Comparison of ENCODE assay signal across 12 mouse cellular contexts in genomic region chr1:43224171-43224570, GRCm38 (mm10). TPM values are rescaled to one million over a fixed set of nuclear protein-coding genes. Genes with fewer than 3 reads are reported as not detected.
DNase-seq lines count a peak whose midpoint lies in the region; ATAC-seq lines count a peak whose summit lies in the region.
"Had no signal": no experiment of that assay in that cellular context is flagged by ENCODE, and none has a peak within 500 bp of the region (broad histone marks: within the 10 kb centered on the region; RNA-seq: fewer than 3 reads in every experiment).

No protein-coding gene starts in this region.

- no peaks in the 10 kb centered on the region for H3K27me3 ChIP-seq in embryonic facial prominence, embryonic 14.5 days (replicated peaks; ENCODE audit: control insufficient read depth, insufficient read depth, low read length)
- H3K27me3 ChIP-seq in limb, embryonic 13.5 days: no peaks in the 10 kb centered on the region
- H3K27me3 ChIP-seq in hindbrain, embryonic 14.5 days (ENCODE audit: control insufficient read depth, insufficient read depth, low read length): no peaks in the 10 kb centered on the region
- H3K27me3 ChIP-seq: midbrain, embryonic 12.5 days had no signal

- ATAC-seq in embryonic facial prominence, embryonic 14.5 days (ENCODE audit: low read depth): no peak
- peak; percentile 44; the same call in 1 of the 2 replicates for ATAC-seq in limb, embryonic 13.5 days (ENCODE audit: low FRiP score, low read depth)
- ATAC-seq in hindbrain, embryonic 14.5 days (ENCODE audit: low FRiP score): no peak

- no peak overlapping the region for H3K4me3 ChIP-seq in embryonic facial prominence, embryonic 14.5 days (ENCODE audit: low read depth, low read length)
- H3K4me3 ChIP-seq in limb, embryonic 13.5 days: no peak overlapping the region
- H3K4me3 ChIP-seq in hindbrain, embryonic 14.5 days (replicated peaks; ENCODE audit: low read length): no peak overlapping the region
- H3K4me3 ChIP-seq: midbrain, embryonic 12.5 days had no signal

- no peaks in the 10 kb centered on the region for H3K9me3 ChIP-seq in embryonic facial prominence, embryonic 14.5 days (ENCODE audit: control insufficient read depth, low read length)
- H3K9me3 ChIP-seq in limb, embryonic 13.5 days: no peaks in the 10 kb centered on the region
- 0 out of 2 replicates have a peak, but pooled peaks cover 3% of the 10 kb centered on the region for H3K9me3 ChIP-seq in hindbrain, embryonic 14.5 days (ENCODE audit: control insufficient read depth, low read length)
- H3K9me3 ChIP-seq: midbrain, embryonic 12.5 days had no signal

- WGBS in embryonic facial prominence, embryonic 14.5 days: 30% methylated on average over 2 of the region's 2 CpGs
- 23% methylated on average over 2 of the region's 2 CpGs for WGBS in limb, embryonic 13.5 days
- 73% methylated on average over 2 of the region's 2 CpGs for WGBS in hindbrain, embryonic 14.5 days

- H3K4me1 ChIP-seq in embryonic facial prominence, embryonic 14.5 days (ENCODE audit: control insufficient read depth, insufficient read depth, low read length): peaks cover 10% of the 10 kb centered on the region; the same call in 1 of the 2 replicates
- H3K4me1 ChIP-seq in limb, embryonic 13.5 days: peaks cover 9% of the 10 kb centered on the region; the same call in 1 of the 2 replicates
- H3K4me1 ChIP-seq in hindbrain, embryonic 14.5 days (replicated peaks; ENCODE audit: control insufficient read depth, insufficient read depth, low read length): no peaks in the 10 kb centered on the region
- H3K4me1 ChIP-seq: midbrain, embryonic 12.5 days had no signal

- no peak overlapping the region for H3K4me2 ChIP-seq in embryonic facial prominence, embryonic 14.5 days (ENCODE audit: low read depth, low read length)
- H3K4me2 ChIP-seq in limb, embryonic 13.5 days (replicated peaks): no peak overlapping the region
- H3K4me2 ChIP-seq in hindbrain, embryonic 14.5 days (replicated peaks): no peak overlapping the region
- H3K4me2 ChIP-seq: midbrain, embryonic 12.5 days had no signal

- peak; percentile 21 for DNase-seq in lung, postnatal 10 days
- DNase-seq in lung, postnatal 4 days: no peak
- DNase-seq in embryonic facial prominence, embryonic 14.5 days (ENCODE audit: low spot score): peak; percentile 39
- DNase-seq in thymus, postnatal 25 days: peak; percentile 19
- DNase-seq in gastrocnemius, postnatal 25 days: no peak
- no peak for DNase-seq in hindbrain, embryonic 14.5 days (ENCODE audit: low spot score)
- DNase-seq in cerebellum, adult 18-20 months: no peak
- DNase-seq: cerebellum, adult 9-11 months; gastrocnemius, postnatal 36 days; right cerebral cortex, postnatal 25 days had no signal

- no peak overlapping the region for H3K27ac ChIP-seq in embryonic facial prominence, embryonic 14.5 days (replicated peaks; ENCODE audit: low read depth, low read length)
- H3K27ac ChIP-seq in limb, embryonic 13.5 days: no peak overlapping the region
- H3K27ac ChIP-seq in hindbrain, embryonic 14.5 days: no peak overlapping the region
- H3K27ac ChIP-seq: midbrain, embryonic 12.5 days had no signal

- H3K36me3 ChIP-seq in embryonic facial prominence, embryonic 14.5 days (ENCODE audit: control insufficient read depth, insufficient read depth, low read length): no peaks in the 10 kb centered on the region
- H3K36me3 ChIP-seq in limb, embryonic 13.5 days: no peaks in the 10 kb centered on the region
- H3K36me3 ChIP-seq in hindbrain, embryonic 14.5 days (replicated peaks; ENCODE audit: control insufficient read depth, insufficient read depth): no peaks in the 10 kb centered on the region
- H3K36me3 ChIP-seq: midbrain, embryonic 12.5 days had no signal

- no peak overlapping the region for H3K9ac ChIP-seq in embryonic facial prominence, embryonic 14.5 days (ENCODE audit: low read depth, low read length)
- no peak overlapping the region for H3K9ac ChIP-seq in limb, embryonic 13.5 days
- no peak overlapping the region for H3K9ac ChIP-seq in hindbrain, embryonic 14.5 days
- H3K9ac ChIP-seq: midbrain, embryonic 12.5 days had no signal

RNA-seq across cellular contexts. Expression of gene Fhl2, which starts 27.4 kb away (rescaled TPM):
- polyA plus RNA-seq in embryonic facial prominence, embryonic 14.5 days (2014; fragmentation: Nextera tagmentation; extraction: Ambion mirVana): 24.3 and 29.7 TPM in 2 replicates
- polyA plus RNA-seq in limb, embryonic 13.5 days (2015; fragmentation: Nextera tagmentation; extraction: Ambion mirVana): 18.3 and 19.1 TPM in 2 replicates
- 1 to 10 TPM; 1.7 to 5.9 TPM for total RNA-seq in gastrocnemius, postnatal 25 days (2021)
- polyA plus RNA-seq in hindbrain, embryonic 14.5 days (2014; fragmentation: Nextera tagmentation; extraction: Ambion mirVana): 31.2 and 31.4 TPM in 2 replicates

Comparison
In these comparisons a context has a peak if more than half of its experiments do, and no peak if none do; other contexts are left out.
1. DNase-seq: peak in lung, postnatal 10 days (single experiment), embryonic facial prominence, embryonic 14.5 days (single experiment) and thymus, postnatal 25 days (single experiment); none in lung, postnatal 4 days (0 of 2), gastrocnemius, postnatal 25 days (single experiment), hindbrain, embryonic 14.5 days (single experiment) and cerebellum, adult 18-20 months (0 of 2).